Mouse (Mus musculus) heart, postnatal 36 days (tissue): ENCODE measurements around the gene Gnat1. TPM values are rescaled to one million over a fixed set of nuclear protein-coding genes. Genes with fewer than 3 reads are reported as not detected.

ENCODE experiments used
- DNase-seq, 2 experiments: peaks; one replicate each; pipeline ENCODE4 v3.0.0; 2021 to 2022
- intact Hi-C: fragments of 180-260 bp; cut with DNase I; formaldehyde crosslinking; loops from one replicate; pipeline ENCODE4 v1.15.1; 2025
- total RNA-seq, 2 experiments: library from RNA; stranded (reverse); gene quantifications; 2 replicates each; pipeline ENCODE4 v1.2.3; 2021

Gnat1 gene
- total RNA-seq, 2 experiments from 2014 or later = not detected

DNA sequence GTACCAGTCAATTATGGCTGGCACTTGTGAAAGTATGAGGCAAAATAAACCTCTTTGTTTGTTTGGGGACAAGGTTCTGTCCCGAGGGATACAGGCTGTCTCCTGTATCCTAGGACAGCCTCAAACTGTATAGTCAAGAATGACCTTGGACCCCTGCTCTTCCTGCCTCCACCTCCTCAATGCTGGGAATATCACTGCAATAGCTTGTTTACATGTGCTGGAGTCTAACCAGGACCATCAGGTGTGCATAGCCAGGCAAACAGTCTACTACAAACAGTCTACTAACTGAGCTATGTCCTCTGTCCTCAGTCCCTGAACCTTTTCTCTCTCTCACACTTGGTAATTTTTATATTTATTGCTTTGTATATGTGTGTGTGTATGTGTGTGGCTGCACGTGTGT, 26.0 kb downstream of the Gnat1 start:
- no peak for DNase-seq
- intact Hi-C loops = no loop called here

DNA sequence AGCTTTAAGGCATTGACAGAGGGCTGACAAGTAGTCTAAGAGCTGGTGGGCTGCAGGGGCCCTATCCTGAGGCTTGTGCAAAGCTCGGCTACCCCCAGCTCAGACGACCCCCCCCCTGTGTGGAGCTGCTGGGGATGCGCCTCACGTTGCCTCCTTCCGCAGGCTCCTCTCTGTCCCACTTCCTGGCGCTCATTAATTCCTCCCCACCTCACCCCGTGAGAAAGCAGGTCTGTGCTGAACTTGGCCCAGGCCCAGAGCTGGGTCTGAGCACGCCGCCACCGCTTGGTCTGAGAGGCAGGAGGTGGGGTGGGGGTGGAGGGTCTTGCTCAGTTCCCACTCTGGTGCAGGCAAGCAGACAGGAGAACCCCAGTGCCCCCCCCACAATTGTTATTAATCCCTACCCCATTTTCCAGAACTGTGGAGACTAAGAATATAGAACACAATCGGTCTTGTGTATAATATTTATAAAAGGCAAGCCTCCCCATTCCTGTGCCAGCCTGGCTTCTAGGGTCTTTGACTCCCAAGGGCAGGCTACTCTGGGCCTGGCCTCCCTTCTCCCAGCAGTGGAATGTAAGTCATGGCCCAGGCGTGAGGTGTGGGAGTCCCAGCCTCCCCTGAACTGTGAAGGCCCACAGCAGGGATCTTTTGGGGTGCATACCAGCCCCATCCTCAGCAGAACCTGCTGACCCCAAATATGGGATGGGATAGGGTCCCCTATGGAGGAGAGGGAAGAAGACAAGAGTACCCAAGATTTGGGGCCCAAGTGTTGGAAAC, 28.6 kb downstream of the Gnat1 start:
- intact Hi-C loops = no loop called here

DNA sequence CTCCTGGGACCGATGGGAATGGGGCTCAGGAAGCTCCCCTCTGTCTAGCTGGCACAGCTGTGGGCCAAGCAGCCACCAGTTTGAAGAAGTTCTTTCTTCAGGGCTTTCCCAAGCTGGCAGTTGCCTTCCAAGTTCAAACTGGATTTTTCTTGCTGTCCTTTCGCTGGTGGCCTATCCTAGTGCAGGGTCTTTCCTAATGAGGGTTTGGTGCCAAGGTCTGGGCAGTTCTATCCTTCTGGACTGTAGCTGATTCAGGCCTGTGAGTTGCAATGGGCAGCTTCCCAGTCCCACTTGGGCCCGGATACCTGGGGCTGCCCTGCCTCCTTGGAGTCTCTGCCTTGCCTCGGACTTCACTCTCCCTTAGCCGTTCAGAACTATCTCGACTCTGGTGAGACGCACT, 29.3 kb downstream of the Gnat1 start:
- no peak for DNase-seq

More for the DNA sequence above, 28.6 kb downstream of the Gnat1 start:
- no peak for DNase-seq

DNA sequence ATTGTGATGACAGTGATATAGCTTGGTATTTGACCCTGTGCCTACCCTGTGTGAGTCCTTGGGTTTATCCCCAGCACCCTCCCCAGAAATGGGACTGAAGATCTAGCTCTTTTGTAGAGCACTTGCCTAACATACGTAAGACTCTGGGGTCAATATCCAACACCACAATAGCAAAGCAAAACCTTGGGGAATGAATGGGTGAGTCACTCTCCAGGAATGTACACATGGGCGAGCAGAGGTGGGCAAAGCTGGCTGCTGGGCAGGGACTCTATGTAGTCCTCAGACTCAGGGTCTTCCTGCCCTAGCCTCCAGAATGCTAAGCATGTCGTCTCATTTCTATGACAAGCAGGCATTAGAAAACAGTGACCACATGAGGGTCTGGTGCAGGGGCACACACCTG, 30.7 kb downstream of the Gnat1 start:
- intact Hi-C loops = no loop called here
- DNase-seq = no peak

More for the DNA sequence above, 29.3 kb downstream of the Gnat1 start:
- intact Hi-C loops = no loop called here

DNA sequence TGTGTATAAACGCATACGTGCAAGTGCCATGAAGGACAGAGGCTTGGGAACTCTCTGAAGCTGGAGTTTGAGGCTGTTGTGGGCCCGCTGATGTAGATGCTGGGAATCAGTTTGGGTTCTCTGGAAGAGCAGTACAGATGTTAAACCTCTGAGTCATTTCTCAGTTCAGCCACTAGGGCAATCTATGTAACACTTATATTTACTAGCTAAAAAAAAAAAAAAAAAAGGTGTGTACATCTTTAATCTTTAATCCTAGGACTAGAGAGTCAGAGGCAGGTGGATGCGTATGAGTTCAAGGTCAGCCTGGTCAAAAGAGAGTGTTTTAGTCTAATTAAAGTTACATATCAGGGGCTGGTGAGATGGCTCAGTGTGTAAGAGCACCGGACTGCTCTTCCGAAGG, 32.5 kb downstream of the Gnat1 start:
- intact Hi-C loops = no loop called here
- no peak for DNase-seq

DNA sequence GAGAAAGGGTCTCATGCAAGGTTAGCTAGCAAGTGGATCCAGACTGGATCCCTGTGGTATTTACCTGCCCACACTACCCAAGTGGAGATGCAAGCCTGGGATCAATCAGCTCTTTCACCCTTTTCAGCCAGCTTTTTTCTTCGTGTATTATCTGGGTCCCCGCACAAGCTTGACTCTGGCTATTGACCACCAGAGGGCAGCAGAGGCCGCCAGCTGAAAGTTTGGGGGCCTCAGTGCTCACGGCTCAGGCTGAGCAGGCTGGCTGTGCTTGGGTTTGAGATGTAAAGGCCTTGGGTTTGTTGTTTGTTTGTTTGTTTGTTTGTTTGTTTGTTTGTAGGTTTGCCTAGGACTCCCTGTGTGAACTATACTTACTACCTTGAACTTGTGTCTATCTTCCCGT, 33.9 kb downstream of the Gnat1 start:
- intact Hi-C loops = loop anchor here (1.0 kb wide), 2 partner anchors 31 to 93 kb away; no protein-coding TSS in a partner anchor
- peak; percentile 84 for DNase-seq

DNA sequence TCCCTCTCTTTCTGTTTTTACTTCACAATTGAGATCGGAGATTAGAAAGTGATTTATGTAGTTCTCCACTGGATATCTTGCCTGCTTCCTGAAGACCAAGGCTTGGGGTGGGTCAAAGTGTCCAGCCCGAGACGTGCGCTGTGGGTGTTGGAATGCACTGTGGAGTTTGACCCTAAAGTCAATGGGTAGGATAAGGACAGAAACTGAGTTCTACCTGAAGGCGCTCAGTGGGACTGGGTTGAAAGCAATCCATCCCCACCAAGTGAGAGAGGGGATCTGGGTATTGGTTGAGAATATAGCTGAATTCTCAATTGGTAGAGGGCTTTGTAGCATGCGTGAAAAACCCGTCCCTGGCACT, 34.4 kb downstream of the Gnat1 start:
- DNase-seq = no peak
- intact Hi-C loops = loop anchor here (1.0 kb wide), 2 partner anchors 31 to 93 kb away; no protein-coding TSS in a partner anchor

DNA sequence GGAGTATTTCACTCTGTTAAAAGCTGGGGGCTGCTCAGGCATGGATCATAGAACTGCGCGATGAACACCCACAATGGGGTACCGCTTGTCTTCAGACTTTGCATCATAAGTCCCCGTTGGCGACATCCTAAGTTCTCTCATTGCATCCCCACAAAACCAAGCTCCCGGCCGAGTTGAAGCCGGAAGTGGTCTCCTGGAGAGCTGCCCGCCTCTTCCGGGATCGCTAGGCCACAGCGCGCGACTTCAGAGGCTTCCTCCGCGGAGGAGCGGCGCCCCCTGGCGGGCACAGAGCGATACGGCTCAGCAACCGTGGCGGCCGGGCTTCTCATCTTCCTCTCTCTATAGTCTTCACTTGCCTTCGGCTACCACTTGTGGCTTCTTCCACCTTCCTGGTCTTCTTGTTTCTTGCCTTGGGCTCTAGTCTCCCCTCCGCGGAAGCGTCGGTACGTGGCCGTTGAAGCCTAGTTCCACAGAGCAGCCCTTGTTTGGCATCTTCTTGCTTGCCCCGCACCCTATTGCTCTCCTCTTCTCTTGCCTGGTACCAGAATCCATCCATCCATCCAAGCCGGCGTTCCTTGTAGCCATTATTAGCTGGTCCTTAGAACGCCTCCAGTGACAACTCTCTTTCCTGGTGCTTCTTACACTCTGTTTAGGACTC, 34.9 kb downstream of the Gnat1 start:
- intact Hi-C loops = loop anchor here (1.0 kb wide), 4 partner anchors 18 to 94 kb away; no protein-coding TSS in a partner anchor

DNA sequence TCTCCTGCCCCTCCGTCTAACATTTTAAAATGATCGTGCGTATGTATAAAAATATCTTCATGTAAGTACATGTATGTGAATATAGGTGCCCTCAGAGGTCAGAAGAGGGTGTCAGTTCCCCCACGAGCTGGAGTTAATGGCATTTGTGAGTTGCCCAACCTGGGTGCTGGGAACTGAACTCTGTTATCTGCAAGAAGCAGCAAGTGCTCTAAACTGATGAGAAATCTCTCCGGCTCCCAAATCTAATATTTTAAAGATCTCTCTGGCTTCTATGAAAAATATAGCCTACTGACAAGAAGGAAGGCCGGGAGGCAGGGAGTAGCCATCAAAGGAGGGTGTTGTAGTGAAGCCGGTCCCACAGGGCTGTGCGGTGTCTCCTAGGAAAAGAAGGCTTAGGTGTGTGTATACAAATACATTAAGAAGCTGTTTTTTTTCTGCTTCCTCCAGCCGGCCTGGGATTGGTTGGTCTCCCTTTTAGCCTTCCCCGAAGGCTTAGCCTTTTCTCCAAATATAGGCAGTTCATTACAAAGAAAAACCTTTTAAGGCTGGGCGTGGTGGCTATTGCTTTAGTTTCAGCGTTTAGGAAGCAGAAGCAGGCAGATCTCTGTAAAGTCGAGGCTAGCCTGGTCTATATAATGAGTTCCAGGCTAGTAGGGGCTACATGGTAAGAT, 35.8 kb downstream of the Gnat1 start:
- DNase-seq = no peak
- intact Hi-C loops = loop anchor here (1.0 kb wide), 2 partner anchors 17 to 41 kb away; no protein-coding TSS in a partner anchor

More for the DNA sequence above, 34.9 kb downstream of the Gnat1 start:
- DNase-seq = peak; percentile 95

DNA sequence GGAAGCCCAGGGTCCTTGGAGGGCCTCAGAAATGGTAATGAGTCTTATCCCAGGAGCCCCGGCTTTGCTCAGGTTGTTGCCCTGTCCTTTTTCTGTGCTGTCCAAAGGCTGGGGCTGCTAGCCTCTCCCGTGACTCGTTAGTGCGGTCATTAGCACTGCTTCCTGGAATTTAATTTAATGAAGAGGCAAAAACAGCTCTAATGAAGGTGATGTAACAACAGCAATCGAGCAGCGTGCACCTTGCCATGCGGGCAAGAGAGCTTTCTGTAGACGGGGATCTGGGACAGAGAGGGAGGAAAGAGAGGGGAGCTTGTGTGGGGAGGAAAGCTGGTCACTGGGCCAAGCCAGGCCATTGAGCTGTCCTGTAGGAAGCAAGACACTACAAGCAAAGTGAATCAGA, 37.8 kb downstream of the Gnat1 start:
- intact Hi-C loops = no loop called here
- no peak for DNase-seq

DNA sequence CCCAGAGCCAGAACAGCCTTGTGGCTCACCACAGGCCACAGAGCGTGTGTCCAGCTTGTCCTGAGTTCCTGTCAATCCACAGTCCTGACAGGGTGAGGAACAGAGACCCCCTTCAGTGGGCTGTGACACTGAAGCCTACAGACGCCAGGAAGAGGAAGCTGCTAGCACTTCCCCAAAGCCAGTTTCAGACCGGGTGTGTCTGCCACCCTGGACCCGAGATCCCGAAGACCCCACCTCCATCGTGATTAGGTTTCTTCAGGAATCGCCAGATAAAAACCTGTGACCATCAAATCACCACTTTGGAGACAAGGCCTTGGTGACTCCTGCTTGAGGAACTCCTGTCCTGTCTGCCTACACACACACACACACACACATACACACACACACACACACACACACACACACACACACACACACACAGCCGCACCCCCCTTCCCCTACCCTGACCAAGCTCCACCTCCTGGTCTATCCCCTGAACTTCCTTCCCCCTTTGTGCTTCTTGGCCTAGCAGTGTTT, 39.2 kb downstream of the Gnat1 start:
- DNase-seq = peak in 1 of 2 experiments; percentile 46
- intact Hi-C loops = no loop called here

DNA sequence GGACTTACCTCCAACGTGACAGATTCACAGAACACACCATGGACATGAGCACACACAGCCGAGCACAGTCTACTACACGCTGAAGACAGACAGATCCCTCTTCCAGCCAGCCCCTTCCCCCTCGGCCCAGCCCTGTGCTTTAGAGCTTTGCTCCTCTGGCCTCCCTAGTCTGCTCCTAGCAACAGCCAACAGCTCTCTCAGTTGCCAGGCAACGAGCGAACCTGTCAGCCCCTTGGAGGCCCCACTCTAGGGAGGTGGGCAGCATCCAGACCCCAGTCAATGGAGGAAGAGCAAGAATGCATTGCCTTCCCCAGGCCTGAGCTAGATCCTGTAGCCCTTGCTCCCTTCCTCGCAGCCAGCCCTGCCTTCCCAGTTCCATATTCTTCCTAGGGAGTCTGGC, 42.4 kb downstream of the Gnat1 start:
- no peak for DNase-seq
- intact Hi-C loops = no loop called here

DNA sequence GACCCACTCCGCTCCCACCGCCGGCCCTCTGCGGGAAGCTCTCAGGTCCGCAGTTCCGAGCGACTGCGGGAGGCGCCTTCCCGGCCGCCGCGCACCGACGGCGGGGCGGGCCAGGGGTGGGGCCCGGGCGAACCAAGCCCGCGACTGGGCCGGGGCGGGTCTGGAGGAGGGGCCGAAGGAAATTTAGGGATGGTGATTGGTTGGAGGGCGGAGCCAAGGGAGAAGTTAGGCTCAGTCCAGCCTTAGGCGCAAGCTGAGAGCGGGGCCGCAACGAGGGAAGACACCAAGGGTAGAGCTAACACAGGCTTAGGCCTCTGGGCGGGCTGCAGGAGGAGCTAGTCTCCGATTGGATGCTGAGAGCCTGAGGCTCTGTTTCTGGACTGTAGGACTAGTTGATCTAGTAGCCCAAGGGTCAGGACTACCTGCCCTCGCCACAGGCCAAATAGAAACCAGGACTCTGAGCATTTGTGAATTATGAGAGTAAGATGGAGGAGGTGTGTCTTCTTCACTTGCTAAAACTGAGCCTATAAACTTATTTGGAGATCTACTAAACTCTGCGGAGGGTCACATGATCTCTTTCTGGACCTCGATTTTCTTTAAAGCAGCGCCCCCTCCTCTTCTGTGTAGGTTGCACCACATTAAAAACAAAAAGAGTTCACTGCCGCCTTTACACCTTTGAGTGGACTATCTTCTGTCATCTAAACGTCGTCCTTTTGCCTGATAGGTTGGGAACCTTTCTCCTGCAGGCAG, 44.1 kb downstream of the Gnat1 start, which contains the start of gene Gnai2:
TSS of gene Gnai2 (minus strand) at position 89 of the 750 bp plus-strand sequence.
- intact Hi-C loops = no loop called here
- peak; percentile 96 to 98 for DNase-seq

DNA sequence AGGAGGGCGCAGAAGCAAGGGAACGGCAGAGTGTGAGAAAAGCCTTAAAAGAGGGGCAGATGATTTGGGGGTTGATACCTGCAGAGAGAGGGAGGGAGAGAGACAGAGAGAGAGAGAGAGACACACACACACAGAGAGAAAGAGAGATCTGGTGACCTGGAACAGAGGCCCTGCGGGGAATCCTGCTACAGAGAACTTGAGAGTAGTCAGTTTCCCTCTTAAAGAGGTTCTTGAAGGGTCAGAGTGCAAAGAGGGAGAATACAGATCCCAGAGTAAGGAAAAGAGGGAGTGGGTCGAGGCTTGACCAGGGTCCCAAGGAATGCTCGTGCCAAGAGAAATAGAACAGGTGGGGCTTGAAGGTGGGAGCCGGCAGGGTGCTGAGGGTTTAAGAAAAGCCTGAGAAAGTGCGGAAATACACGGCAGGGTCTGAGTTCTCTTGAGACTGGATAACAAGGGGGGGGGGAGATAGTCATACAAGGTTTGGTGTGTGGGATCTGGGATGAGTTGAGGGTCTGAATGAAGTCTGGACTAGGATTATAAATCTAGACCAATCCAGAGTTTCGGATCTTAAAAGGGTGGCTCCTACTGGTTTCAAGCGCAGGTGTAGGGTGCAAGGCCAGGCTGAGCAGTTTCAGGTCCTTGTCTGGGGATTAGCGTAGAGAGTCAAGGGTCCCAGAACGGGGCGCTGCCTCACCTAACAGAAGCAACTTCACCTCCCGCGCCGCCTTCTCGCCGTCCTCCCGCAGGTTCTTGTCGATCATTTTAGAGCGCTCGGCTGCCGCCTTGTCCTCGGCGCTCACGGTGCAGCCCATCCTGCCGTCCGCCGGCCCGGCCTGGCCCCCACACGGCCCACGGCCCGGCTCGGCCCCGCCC, 44.9 kb downstream of the Gnat1 start:
- intact Hi-C loops = loop anchor here (5.0 kb wide), 1 partner anchor 67 kb away; the partner anchor contains the start of gene Hyal2
- DNase-seq = peak in 1 of 2 experiments; percentile 32

DNA sequence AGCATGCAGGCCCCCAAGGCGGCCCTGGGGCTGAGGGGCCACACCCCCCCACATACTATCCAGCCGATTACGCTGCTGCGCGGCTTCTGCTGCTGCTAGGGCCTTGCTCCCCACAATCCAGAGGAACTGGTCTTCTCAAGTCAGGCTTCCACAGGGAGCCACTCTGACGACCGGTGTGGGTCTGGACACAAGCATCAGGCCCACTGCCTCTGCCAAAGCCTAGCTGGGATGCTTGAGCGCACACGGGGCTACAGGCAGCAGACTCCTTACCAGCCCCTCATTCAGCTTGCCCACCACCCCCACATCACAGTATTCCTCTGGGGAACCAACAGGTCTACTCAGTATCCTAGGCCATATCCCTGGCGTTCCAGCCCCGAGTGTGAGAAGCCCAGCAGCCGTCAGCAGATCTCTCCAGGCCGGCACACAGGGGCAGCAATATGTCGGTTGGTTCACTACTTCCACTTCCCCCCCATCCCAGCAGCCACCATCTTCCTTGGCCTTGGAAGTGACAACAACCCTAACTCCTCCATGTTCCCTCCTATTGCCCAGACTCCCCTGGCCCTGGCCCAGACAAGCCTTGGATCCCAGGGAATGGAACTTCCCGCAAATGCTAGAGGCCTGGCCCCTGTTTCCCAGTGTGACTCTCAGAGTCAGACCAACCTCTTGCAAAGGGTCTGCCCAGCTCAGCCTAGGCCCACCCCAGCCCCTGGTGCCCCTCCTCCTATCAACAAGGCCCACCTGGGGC, 45.7 kb downstream of the Gnat1 start:
- intact Hi-C loops = loop anchor here (2.0 to 5.0 kb wide), 2 partner anchors 21 to 67 kb away; partner anchors contain the start of gene Hyal2
- peak in 1 of 2 experiments; percentile 53 for DNase-seq

DNA sequence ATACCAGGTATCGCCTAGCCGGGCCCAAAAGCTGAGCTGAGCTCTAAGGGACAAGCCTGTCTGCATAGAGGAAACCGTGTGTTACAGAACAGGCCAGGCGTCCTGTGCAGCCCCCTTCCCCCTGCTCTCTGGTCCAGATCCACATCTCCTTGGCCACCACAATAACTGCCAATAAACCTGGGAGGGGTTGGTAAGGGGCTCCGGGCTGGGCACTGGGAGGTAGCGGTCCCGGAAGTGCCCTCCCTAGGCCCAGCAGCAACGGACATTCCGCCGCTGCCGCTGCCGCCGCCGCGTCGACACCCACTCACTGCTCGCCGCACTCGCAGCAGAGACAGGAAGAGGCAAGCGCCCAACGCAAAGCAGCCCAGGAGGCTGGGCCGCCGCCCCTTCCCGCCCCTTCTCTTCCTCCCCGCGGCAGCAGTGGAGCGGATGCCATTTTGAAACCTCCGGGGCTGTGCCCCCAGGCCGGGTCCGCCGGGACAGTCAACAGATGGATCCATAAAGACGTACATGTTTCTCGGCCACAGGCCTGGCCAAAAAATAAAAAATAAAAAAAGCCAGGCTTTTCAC, 46.3 kb downstream of the Gnat1 start:
- DNase-seq = peak; percentile 80 to 87
- intact Hi-C loops = loop anchor here (2.0 to 5.0 kb wide), 2 partner anchors 20 to 66 kb away; partner anchors contain the start of gene Hyal2

DNA sequence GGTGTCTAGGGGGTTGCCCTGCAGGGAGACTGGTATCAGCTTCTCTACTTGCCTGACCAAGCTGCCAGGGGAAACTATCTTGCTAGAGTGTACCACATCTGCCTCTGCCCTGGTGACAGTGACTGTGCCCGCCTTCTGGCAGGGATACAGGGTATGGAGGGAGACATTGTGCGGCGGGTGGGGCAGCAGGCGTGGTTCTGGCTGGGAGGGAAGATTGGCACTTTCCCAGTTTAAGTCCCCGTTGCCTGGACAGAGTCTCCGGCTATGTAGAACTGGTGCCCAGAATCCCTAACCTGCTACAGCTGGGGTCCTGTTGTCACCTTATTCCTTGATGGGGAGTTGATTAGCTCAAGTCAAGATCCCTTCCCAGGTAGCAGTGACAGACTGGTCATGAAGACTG, 47.0 kb downstream of the Gnat1 start:
- DNase-seq = peak; percentile 58 to 69

DNA sequence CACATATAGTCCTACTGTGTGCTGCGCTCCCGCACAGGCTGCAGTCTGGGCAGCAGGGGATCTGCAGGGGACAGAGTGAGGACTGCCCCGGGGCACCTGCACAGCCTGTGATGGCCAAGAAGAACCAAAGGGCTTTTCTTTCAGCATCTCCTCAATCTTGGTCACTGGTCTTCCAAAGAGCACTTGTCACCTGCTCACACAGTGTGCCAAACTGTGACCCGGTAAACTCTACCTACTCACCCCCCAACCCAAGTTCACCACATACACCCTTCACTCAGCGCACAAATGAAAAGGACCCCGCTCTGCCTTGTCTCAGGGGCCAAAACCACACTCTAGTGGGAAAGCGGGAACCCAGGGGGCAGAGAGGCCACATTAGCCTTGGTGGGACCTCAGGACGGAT, 47.7 kb downstream of the Gnat1 start:
- intact Hi-C loops = loop anchor here (2.0 to 5.0 kb wide), 2 partner anchors 19 to 65 kb away; partner anchors contain the start of gene Hyal2
- no peak for DNase-seq

More for the DNA sequence above, 47.0 kb downstream of the Gnat1 start:
- intact Hi-C loops = loop anchor here (2.0 to 5.0 kb wide), 2 partner anchors 20 to 65 kb away; partner anchors contain the start of gene Hyal2
